Mouse (Mus musculus): Measurements from ENCODE around the gene Nav2. TPM values are rescaled to one million over a fixed set of nuclear protein-coding genes. Genes with fewer than 3 reads are reported as not detected.

Gene Nav2
- total and polyA plus RNA-seq, 3 experiments = 2.0 to 2.7 TPM; not detected in 1

- H3K9me3 ChIP-seq (replicated peaks; ENCODE audit: insufficient read depth, low read length) = no peaks in the 10 kb centered on the region
- H3K4me3 ChIP-seq (ENCODE audit: control insufficient read depth in 1 of 2, insufficient read depth in 1 of 2, low read depth in 2 of 2, low read length in 2 of 2) = no peak overlapping the region
- H3K27me3 ChIP-seq (ENCODE audit: control insufficient read depth in 1 of 2, insufficient read depth in 2 of 2, low read length in 2 of 2) = no peaks in the 10 kb centered on the region
- TF ChIP-seq NRF1 (IDR thresholded peaks at IDR 0.05; ENCODE audit: insufficient read depth, low read depth, low read length, poor library complexity, severe bottlenecking) (no peak), GABPA (IDR thresholded peaks at IDR 0.05; ENCODE audit: low read depth, low read length) (no peak)
- no peak for DNase-seq (ENCODE audit: low read depth, low spot score)
- H3K36me3 ChIP-seq (ENCODE audit: control insufficient read depth in 1 of 2, insufficient read depth in 2 of 2, low read length in 2 of 2) = no peaks in the 10 kb centered on the region
- H3K9ac ChIP-seq (ENCODE audit: control insufficient read depth, low read depth, low read length, poor library complexity, severe bottlenecking) = no peak overlapping the region
- no peaks in the 10 kb centered on the region for H3K4me1 ChIP-seq (ENCODE audit: control insufficient read depth in 1 of 2, insufficient read depth in 2 of 2, low read length in 2 of 2)
- H3K27ac ChIP-seq (ENCODE audit: control insufficient read depth, low read depth, low read length) = no peak overlapping the region
- no peaks in the 10 kb centered on the region for H3K79me2 ChIP-seq (ENCODE audit: control insufficient read depth, insufficient read depth, low read length, poor library complexity)
These were observed 210.5 kb downstream of the Nav2 start for GRCm38 (mm10) chr7:49119016-49119415.

GRCm38 (mm10) chr7:49119794-49120487, 211.4 kb downstream of the Nav2 start:
- H3K36me3 ChIP-seq (ENCODE audit: control insufficient read depth in 1 of 2, insufficient read depth in 2 of 2, low read length in 2 of 2) = no peaks in the 10 kb centered on the region

GRCm38 (mm10) chr7:49120488-49120864, 212.0 kb downstream of the Nav2 start:
- no peak for DNase-seq (ENCODE audit: low read depth, low spot score)
- H3K4me3 ChIP-seq (ENCODE audit: control insufficient read depth in 1 of 2, insufficient read depth in 1 of 2, low read depth in 2 of 2, low read length in 2 of 2) = no peak overlapping the region
- no peaks in the 10 kb centered on the region for H3K79me2 ChIP-seq (ENCODE audit: control insufficient read depth, insufficient read depth, low read length, poor library complexity)
- H3K9me3 ChIP-seq (replicated peaks; ENCODE audit: insufficient read depth, low read length) = no peaks in the 10 kb centered on the region
- no peaks in the 10 kb centered on the region for H3K27me3 ChIP-seq (ENCODE audit: control insufficient read depth in 1 of 2, insufficient read depth in 2 of 2, low read length in 2 of 2)
- no peaks in the 10 kb centered on the region for H3K36me3 ChIP-seq (ENCODE audit: control insufficient read depth in 1 of 2, insufficient read depth in 2 of 2, low read length in 2 of 2)
- TF ChIP-seq MAX (IDR thresholded peaks at IDR 0.05; ENCODE audit: low read length) = no peak
- no peak for TF ChIP-seq RAD21 (IDR thresholded peaks at IDR 0.05; ENCODE audit: low read depth, low read length)
- no peak for TF ChIP-seq NRF1 (IDR thresholded peaks at IDR 0.05; ENCODE audit: insufficient read depth, low read depth, low read length, poor library complexity, severe bottlenecking)
- TF ChIP-seq ZC3H11A (IDR thresholded peaks at IDR 0.05; ENCODE audit: low read depth, low read length) = no peak
- no peak for TF ChIP-seq TCF12 (IDR thresholded peaks at IDR 0.05; ENCODE audit: low read depth, low read length)
- no peak for TF ChIP-seq SIN3A (IDR thresholded peaks at IDR 0.05; ENCODE audit: low read length)
- TF ChIP-seq ZKSCAN1 (IDR thresholded peaks at IDR 0.05; ENCODE audit: low read depth, low read length) = no peak
- TF ChIP-seq EP300 (IDR thresholded peaks at IDR 0.05; ENCODE audit: low read depth in 1 of 2, low read length in 2 of 2) = no peak
- TF ChIP-seq JUND (IDR thresholded peaks at IDR 0.05; ENCODE audit: low read depth, low read length) = no peak
- no peak for TF ChIP-seq CHD1 (IDR thresholded peaks at IDR 0.05; ENCODE audit: low read depth, low read length)
- no peak for TF ChIP-seq TAL1 (IDR thresholded peaks at IDR 0.05; ENCODE audit: low read length)
- no peak for TF ChIP-seq RCOR1 (IDR thresholded peaks at IDR 0.05; ENCODE audit: low read depth, low read length)
- no peak for TF ChIP-seq GABPA (IDR thresholded peaks at IDR 0.05; ENCODE audit: low read depth, low read length)
- no peak for TF ChIP-seq UBTF (IDR thresholded peaks at IDR 0.05; ENCODE audit: borderline replicate concordance, insufficient read depth, low read depth, low read length)
- TF ChIP-seq SMC3 (IDR thresholded peaks at IDR 0.05; ENCODE audit: low read depth, low read length) = no peak
- TF ChIP-seq POLR2A (IDR thresholded peaks at IDR 0.05; ENCODE audit: control insufficient read depth in 1 of 2, insufficient read depth in 1 of 2, low read depth in 1 of 2, low read length in 2 of 2, poor library complexity in 1 of 2) = no peak
- no peak overlapping the region for H3K9ac ChIP-seq (ENCODE audit: control insufficient read depth, low read depth, low read length, poor library complexity, severe bottlenecking)
- H3K4me1 ChIP-seq (ENCODE audit: control insufficient read depth in 1 of 2, insufficient read depth in 2 of 2, low read length in 2 of 2) = no peaks in the 10 kb centered on the region
- no peak overlapping the region for H3K27ac ChIP-seq (ENCODE audit: control insufficient read depth, low read depth, low read length)

More at GRCm38 (mm10) chr7:49119794-49120487, 211.4 kb downstream of the Nav2 start:
- DNase-seq (ENCODE audit: low read depth, low spot score) = no peak
- no peak overlapping the region for H3K9ac ChIP-seq (ENCODE audit: control insufficient read depth, low read depth, low read length, poor library complexity, severe bottlenecking)
- no peak overlapping the region for H3K27ac ChIP-seq (ENCODE audit: control insufficient read depth, low read depth, low read length)
- H3K79me2 ChIP-seq (ENCODE audit: control insufficient read depth, insufficient read depth, low read length, poor library complexity) = no peaks in the 10 kb centered on the region
- H3K9me3 ChIP-seq (replicated peaks; ENCODE audit: insufficient read depth, low read length) = no peaks in the 10 kb centered on the region
- H3K27me3 ChIP-seq (ENCODE audit: control insufficient read depth in 1 of 2, insufficient read depth in 2 of 2, low read length in 2 of 2) = no peaks in the 10 kb centered on the region
- H3K4me1 ChIP-seq (ENCODE audit: control insufficient read depth in 1 of 2, insufficient read depth in 2 of 2, low read length in 2 of 2) = no peaks in the 10 kb centered on the region
- TF ChIP-seq KAT2A (conservative IDR thresholded peaks at IDR 0.05; ENCODE audit: low read depth, low read length) (no peak), CTCF (IDR thresholded peaks at IDR 0.05 in 2 of 3, conservative IDR thresholded peaks at IDR 0.05 in 1 of 3; ENCODE audit: control insufficient read depth in 1 of 3, insufficient read depth in 1 of 3, low read depth in 2 of 3, low read length in 3 of 3, poor library complexity in 1 of 3, severe bottlenecking in 1 of 3) (no peak), JUND (IDR thresholded peaks at IDR 0.05; ENCODE audit: low read depth, low read length) (no peak), MYB (IDR thresholded peaks at IDR 0.05; ENCODE audit: low read depth, low read length) (no peak), POLR2AphosphoS2 (IDR thresholded peaks at IDR 0.05; ENCODE audit: low read length) (no peak)
- no peak overlapping the region for H3K4me3 ChIP-seq (ENCODE audit: control insufficient read depth in 1 of 2, insufficient read depth in 1 of 2, low read depth in 2 of 2, low read length in 2 of 2)

Measured in MEL (cell line).